Mouse (Mus musculus): ENCODE measurements at regions not wholly inside any gene's neighbourhood (a gene's known extent, or its start where the extent isn't known, plus 50 kb on each side); places are given as distances from the start of the nearest gene placed in this dataset.

DNA sequence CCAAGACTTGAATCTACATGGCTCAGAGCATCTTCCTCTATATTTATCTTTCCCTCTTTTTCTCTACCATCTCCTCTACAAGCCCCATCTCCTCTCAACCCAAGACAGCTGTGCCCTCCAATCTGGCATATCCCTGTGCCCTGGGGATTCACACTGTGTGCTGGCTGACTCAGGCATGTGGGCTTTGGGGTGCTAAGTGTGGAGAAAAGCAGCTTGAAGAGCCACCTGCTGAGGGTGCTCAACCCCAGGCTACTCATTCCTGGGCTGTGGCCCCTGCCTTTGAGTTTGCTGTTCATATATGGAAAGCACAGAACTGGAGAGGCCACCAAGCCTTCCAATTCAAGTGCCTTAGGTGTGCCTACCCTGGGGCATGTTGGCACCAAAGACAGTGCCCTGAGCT is 193.7 kb downstream of the Rps15a start:
- Histone ChIP-seq H3K9me3 (replicated peaks; ENCODE audit: low read length) (no peaks in the 10 kb centered on the region), H3K4me2 (ENCODE audit: insufficient read depth, low read depth, poor library complexity, severe bottlenecking) (no peak overlapping the region), H3K79me2 (replicated peaks; ENCODE audit: control insufficient read depth, extremely low read depth, insufficient read depth, poor library complexity, severe bottlenecking) (no peaks in the 10 kb centered on the region), H3K4me1 (ENCODE audit: control insufficient read depth in 1 of 2, insufficient read depth in 2 of 2) (no peaks in the 10 kb centered on the region), H3K36me3 (replicated peaks in 1 of 2; ENCODE audit: control insufficient read depth in 1 of 2, insufficient read depth in 1 of 2, low read length in 1 of 2) (no peaks in the 10 kb centered on the region), H3K27ac (ENCODE audit: insufficient read depth, low read depth) (no peak overlapping the region), H3K9ac (ENCODE audit: insufficient read depth, low read depth) (no peak overlapping the region), H3K4me3 (replicated peaks in 1 of 3; ENCODE audit: low read depth in 2 of 3, low read length in 2 of 3, poor library complexity in 1 of 3) (no peak overlapping the region), H3K27me3 (replicated peaks) (peaks cover 30% of the 10 kb centered on the region)
- in situ Hi-C loops (cut with MboI; ENCODE audit: low pct_ligation_motif_present, low pct_unique_long_range_greater_than_20kb, low sequenced_read_pairs) (no loop called here), dilution Hi-C loops (cut with MboI; ENCODE audit: extremely low pct_ligation_motif_present, extremely low pct_unique_long_range_greater_than_20kb, low sequenced_read_pairs) (no loop called here)
- TF ChIP-seq BHLHE40 (IDR thresholded peaks at IDR 0.05; ENCODE audit: low read depth, low read length) (no peak), CTCF (conservative IDR thresholded peaks at IDR 0.05 in 1 of 2, IDR thresholded peaks at IDR 0.05 in 1 of 2; ENCODE audit: low read depth in 2 of 2, low read length in 2 of 2) (no peak), MAFK (IDR thresholded peaks at IDR 0.05; ENCODE audit: insufficient replicate concordance, low read length) (no peak), KAT2A (IDR thresholded peaks at IDR 0.05; ENCODE audit: insufficient replicate concordance, low read length) (no peak), JUN (IDR thresholded peaks at IDR 0.05; ENCODE audit: insufficient read depth, low read depth, low read length) (no peak), CHD1 (IDR thresholded peaks at IDR 0.05; ENCODE audit: low read depth, low read length) (no peak), USF1 (IDR thresholded peaks at IDR 0.05; ENCODE audit: low read depth, low read length) (no peak)
- no peak for DNase-seq (ENCODE audit: extremely low read depth)

DNA sequence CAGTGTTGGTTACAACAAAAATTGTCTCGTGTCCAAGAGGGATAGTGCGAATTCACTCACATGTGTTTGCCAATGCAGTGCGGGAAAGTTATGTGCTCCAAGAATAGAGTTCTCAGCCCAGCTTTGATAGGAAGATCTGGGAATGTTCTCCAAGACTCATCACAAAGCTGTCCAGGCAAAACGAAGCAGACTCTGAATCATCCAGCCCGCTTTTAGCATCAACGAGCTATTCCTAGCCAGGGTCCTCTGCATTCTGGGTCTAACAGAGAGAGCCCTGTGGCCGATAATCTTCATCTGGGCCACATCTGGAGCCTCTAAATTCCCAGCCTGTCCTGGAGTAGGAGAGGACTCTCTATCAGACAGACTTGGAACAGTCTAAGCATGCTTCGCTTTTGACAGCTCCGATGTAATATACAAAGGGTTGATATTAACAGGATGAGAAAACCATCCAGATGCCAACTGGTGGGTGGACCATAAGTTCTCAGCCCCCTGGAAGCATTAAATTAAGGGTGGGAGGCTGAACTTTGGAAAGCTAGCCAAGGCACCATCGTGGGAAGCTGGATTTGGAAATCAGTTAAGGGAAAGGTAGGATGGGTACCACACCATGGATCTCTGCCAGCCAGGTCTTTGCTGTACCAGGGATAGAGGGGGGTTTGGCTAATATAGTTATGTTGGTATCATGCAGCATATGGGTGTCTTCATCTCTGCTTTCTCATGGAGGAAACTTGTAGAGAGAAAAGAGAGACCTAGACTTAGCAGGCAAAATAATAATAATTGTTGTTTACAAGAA is 197.6 kb downstream of the Rps15a start:
- Histone ChIP-seq H3K36me3 (replicated peaks in 1 of 2; ENCODE audit: control insufficient read depth in 1 of 2, insufficient read depth in 1 of 2, low read length in 1 of 2) (no peaks in the 10 kb centered on the region), H3K9me3 (replicated peaks; ENCODE audit: low read length) (no peaks in the 10 kb centered on the region), H3K4me3 (replicated peaks in 1 of 3; ENCODE audit: low read depth in 2 of 3, low read length in 2 of 3, poor library complexity in 1 of 3) (no peak overlapping the region), H3K27ac (ENCODE audit: insufficient read depth, low read depth) (no peak overlapping the region), H3K4me2 (ENCODE audit: insufficient read depth, low read depth, poor library complexity, severe bottlenecking) (no peak overlapping the region), H3K79me2 (replicated peaks; ENCODE audit: control insufficient read depth, extremely low read depth, insufficient read depth, poor library complexity, severe bottlenecking) (no peaks in the 10 kb centered on the region), H3K9ac (ENCODE audit: insufficient read depth, low read depth) (no peak overlapping the region), H3K27me3 (replicated peaks) (peaks cover 46% of the 10 kb centered on the region), H3K4me1 (ENCODE audit: control insufficient read depth in 1 of 2, insufficient read depth in 2 of 2) (no peaks in the 10 kb centered on the region)
- TF ChIP-seq MAZ (IDR thresholded peaks at IDR 0.05; ENCODE audit: low read depth, low read length) (no peak), CHD1 (IDR thresholded peaks at IDR 0.05; ENCODE audit: low read depth, low read length) (no peak), BHLHE40 (IDR thresholded peaks at IDR 0.05; ENCODE audit: low read depth, low read length) (no peak), SIN3A (IDR thresholded peaks at IDR 0.05; ENCODE audit: low read length) (no peak), ETS1 (conservative IDR thresholded peaks at IDR 0.05; ENCODE audit: low read depth, low read length) (no peak), MAFK (IDR thresholded peaks at IDR 0.05; ENCODE audit: insufficient replicate concordance, low read length) (no peak), MYC (IDR thresholded peaks at IDR 0.05; ENCODE audit: low read depth, low read length) (no peak), ZC3H11A (IDR thresholded peaks at IDR 0.05; ENCODE audit: low read depth, low read length) (no peak), MEF2A (IDR thresholded peaks at IDR 0.05; ENCODE audit: borderline replicate concordance, low read depth, low read length) (no peak), TCF12 (IDR thresholded peaks at IDR 0.05; ENCODE audit: low read depth, low read length) (no peak), EP300 (IDR thresholded peaks at IDR 0.05; ENCODE audit: low read length) (no peak), GABPA (IDR thresholded peaks at IDR 0.05; ENCODE audit: insufficient replicate concordance, low read depth, low read length) (no peak), UBTF (IDR thresholded peaks at IDR 0.05; ENCODE audit: low read depth, low read length) (no peak), NELFE (IDR thresholded peaks at IDR 0.05; ENCODE audit: low read depth, low read length) (no peak), RAD21 (IDR thresholded peaks at IDR 0.05; ENCODE audit: low read depth, low read length) (no peak), RCOR1 (conservative IDR thresholded peaks at IDR 0.05; ENCODE audit: low read depth, low read length) (no peak), SMC3 (IDR thresholded peaks at IDR 0.05; ENCODE audit: low read depth, low read length) (no peak), IRF4 (IDR thresholded peaks at IDR 0.05; ENCODE audit: low read depth, low read length) (no peak)
- in situ Hi-C loops (cut with MboI; ENCODE audit: low pct_ligation_motif_present, low pct_unique_long_range_greater_than_20kb, low sequenced_read_pairs) = no loop called here
- dilution Hi-C loops (cut with MboI; ENCODE audit: extremely low pct_ligation_motif_present, extremely low pct_unique_long_range_greater_than_20kb, low sequenced_read_pairs) = no loop called here
- no peak for DNase-seq (ENCODE audit: extremely low read depth)

All from CH12.LX (cell line).